Mouse (Mus musculus) hindbrain, embryonic 14.5 days (tissue): ENCODE results near the gene Lef1. TPM values are rescaled to one million over a fixed set of nuclear protein-coding genes. Genes with fewer than 3 reads are reported as not detected.

Experiments
- ATAC-seq: fragments of 200-750 bp; cut with Nextera tagmentation; 2 replicates; pipeline ENCODE4 v1.8.0; 2017; ENCODE audit warnings: moderate number of reproducible peaks, mild to moderate bottlenecking, moderate TSS enrichment, moderate library complexity; ENCODE audit not compliant: low FRiP score
- DNase-seq: peaks from one replicate; pipeline ENCODE4 v3.0.0-alpha.2; 2015; ENCODE audit warnings: low spot score
- H3K27ac ChIP-seq: fragments of 300-500 bp; sonication (generic); 2 replicates; pipeline ENCODE4 v1.5.1; 2014; ENCODE audit warnings: mild to moderate bottlenecking, moderate library complexity
- H3K27me3 ChIP-seq: fragments of 300-500 bp; sonication (generic); 2 replicates; pipeline ENCODE4 v1.6.1; 2014; ENCODE audit warnings: mild to moderate bottlenecking, low read length, mixed read lengths; ENCODE audit not compliant: control insufficient read depth, insufficient read depth
- H3K36me3 ChIP-seq: fragments of 300-500 bp; sonication (generic); replicated peaks from 2 replicates; pipeline ENCODE4 v1.6.1; 2014; ENCODE audit not compliant: control insufficient read depth, insufficient read depth
- H3K4me1 ChIP-seq: fragments of 300-500 bp; sonication (generic); replicated peaks from 2 replicates; pipeline ENCODE4 v1.6.1; 2014; ENCODE audit warnings: antibody characterized with exemption, low read length, mixed read lengths; ENCODE audit not compliant: control insufficient read depth, insufficient read depth
- H3K4me2 ChIP-seq: fragments of 300-500 bp; sonication (generic); replicated peaks from 2 replicates; pipeline ENCODE4 v1.6.1; 2014; ENCODE audit warnings: mild to moderate bottlenecking, moderate library complexity
- H3K4me3 ChIP-seq: fragments of 300-500 bp; sonication (generic); replicated peaks from 2 replicates; pipeline ENCODE4 v1.5.1; 2014; ENCODE audit warnings: mild to moderate bottlenecking, low read length
- H3K9ac ChIP-seq: fragments of 300-500 bp; sonication (generic); 2 replicates; pipeline ENCODE4 v1.6.1; 2014
- H3K9me3 ChIP-seq: fragments of 300-500 bp; sonication (generic); 2 replicates; pipeline ENCODE4 v1.6.1; 2016; ENCODE audit warnings: low read length; ENCODE audit not compliant: control insufficient read depth
- WGBS: fragments of 180-500 bp; shearing (Covaris S2); extraction: QIAGEN DNeasy Blood & Tissue Kit; methylation state at CpG from one replicate; pipeline ENCODE4 v1.1.7; 2014; 5-methylcytosine and 5-hydroxymethylcytosine counted together
- polyA plus RNA-seq: library from polyadenylated mRNA; unstranded; fragments of >200 nt; fragmentation: Nextera tagmentation; extraction: Ambion mirVana; gene quantifications from 2 replicates; pipeline ENCODE4 v1.2.1, GENCODE M21; 2014

Gene Lef1
- polyA plus RNA-seq, 1 experiment from 2014 or later = 9.8 TPM

GRCm38 (mm10) chr3:131083722-131084121 lies 26.5 kb upstream of the Lef1 start:
- Histone ChIP-seq H3K27me3 (peaks cover 17% of the 10 kb centered on the region; the same call in 1 of the 2 replicates), H3K27ac (no peak overlapping the region), H3K9ac (no peak overlapping the region), H3K36me3 (no peaks in the 10 kb centered on the region), H3K4me1 (no peaks in the 10 kb centered on the region; the same call in 1 of the 2 replicates), H3K4me3 (no peak overlapping the region), H3K9me3 (no peaks in the 10 kb centered on the region), H3K4me2 (no peak overlapping the region)
- no peak for ATAC-seq
- 57% methylated on average over 6 of the region's 6 CpGs for WGBS
- DNase-seq = no peak

GRCm38 (mm10) chr3:131084718-131085561 lies 25.3 kb upstream of the Lef1 start:
- no peak; the same call in 1 of the 2 replicates for ATAC-seq
- WGBS = 2% methylated on average over 30 of the region's 30 CpGs

GRCm38 (mm10) chr3:131085978-131086377 lies 24.3 kb upstream of the Lef1 start:
- H3K27ac ChIP-seq = no peak overlapping the region
- H3K27me3 ChIP-seq = peaks cover 17% of the 10 kb centered on the region; the same call in 1 of the 2 replicates
- H3K9ac ChIP-seq = no peak overlapping the region
- 76% methylated on average over 9 of the region's 9 CpGs for WGBS
- no peaks in the 10 kb centered on the region; the same call in 1 of the 2 replicates for H3K4me1 ChIP-seq
- H3K9me3 ChIP-seq = no peaks in the 10 kb centered on the region
- no peaks in the 10 kb centered on the region for H3K36me3 ChIP-seq
- ATAC-seq (no peak), DNase-seq (no peak)
- no peak overlapping the region for H3K4me2 ChIP-seq
- no peak overlapping the region for H3K4me3 ChIP-seq

More at GRCm38 (mm10) chr3:131084718-131085561, 25.3 kb upstream of the Lef1 start:
- H3K4me2 ChIP-seq = peak overlapping the region; percentile 64
- peak; percentile 45 for DNase-seq
- H3K9me3 ChIP-seq = no peaks in the 10 kb centered on the region
- H3K4me3 ChIP-seq = peak overlapping the region; percentile 28
- peak overlapping the region; percentile 45 for H3K9ac ChIP-seq
- no peaks in the 10 kb centered on the region; the same call in 1 of the 2 replicates for H3K4me1 ChIP-seq
- H3K36me3 ChIP-seq = no peaks in the 10 kb centered on the region
- H3K27ac ChIP-seq = no peak overlapping the region
- H3K27me3 ChIP-seq = peaks cover 17% of the 10 kb centered on the region; the same call in 1 of the 2 replicates

GRCm38 (mm10) chr3:131089721-131090120 lies 20.6 kb upstream of the Lef1 start:
- 44% methylated on average over 3 of the region's 3 CpGs for WGBS
- Histone ChIP-seq H3K27me3 (peaks cover 11% of the 10 kb centered on the region; the same call in 1 of the 2 replicates), H3K9me3 (no peaks in the 10 kb centered on the region), H3K27ac (no peak overlapping the region), H3K4me3 (no peak overlapping the region), H3K9ac (no peak overlapping the region), H3K4me1 (no peaks in the 10 kb centered on the region; the same call in 1 of the 2 replicates), H3K4me2 (no peak overlapping the region), H3K36me3 (no peaks in the 10 kb centered on the region)
- DNase-seq (no peak), ATAC-seq (no peak)

- Histone ChIP-seq H3K27ac (no peak overlapping the region), H3K9me3 (no peaks in the 10 kb centered on the region), H3K27me3 (0 out of 2 replicates have a peak, but pooled peaks cover 4% of the 10 kb centered on the region), H3K4me1 (no peaks in the 10 kb centered on the region), H3K9ac (no peak overlapping the region), H3K36me3 (no peaks in the 10 kb centered on the region), H3K4me3 (no peak overlapping the region), H3K4me2 (no peak overlapping the region)
- no peak for DNase-seq
- no peak for ATAC-seq
- 75% methylated on average over 6 of the region's 6 CpGs for WGBS
Measured at GRCm38 (mm10) chr3:131092113-131092512, 18.2 kb upstream of the Lef1 start.

- 0 out of 2 replicates have a peak, but pooled peaks cover 4% of the 10 kb centered on the region for H3K27me3 ChIP-seq
- H3K4me2 ChIP-seq = no peak overlapping the region
- DNase-seq = no peak
- no peak overlapping the region for H3K9ac ChIP-seq
- H3K9me3 ChIP-seq = no peaks in the 10 kb centered on the region
- no peak for ATAC-seq
- no peak overlapping the region for H3K4me3 ChIP-seq
- H3K4me1 ChIP-seq = no peaks in the 10 kb centered on the region
- WGBS = 78% methylated on average over 12 of the region's 12 CpGs
- H3K36me3 ChIP-seq = no peaks in the 10 kb centered on the region
- no peak overlapping the region for H3K27ac ChIP-seq
Measured at GRCm38 (mm10) chr3:131093736-131094135, 16.5 kb upstream of the Lef1 start.

- no peak overlapping the region for H3K9ac ChIP-seq
- no peaks in the 10 kb centered on the region for H3K9me3 ChIP-seq
- no peak overlapping the region for H3K27ac ChIP-seq
- H3K4me3 ChIP-seq = no peak overlapping the region
- ATAC-seq (no peak), DNase-seq (no peak)
- 87% methylated on average over 4 of the region's 4 CpGs for WGBS
- no peak overlapping the region for H3K4me2 ChIP-seq
- no peaks in the 10 kb centered on the region for H3K4me1 ChIP-seq
- no peaks in the 10 kb centered on the region for H3K36me3 ChIP-seq
- 0 out of 2 replicates have a peak, but pooled peaks cover 4% of the 10 kb centered on the region for H3K27me3 ChIP-seq
Measured at GRCm38 (mm10) chr3:131096105-131096504, 14.2 kb upstream of the Lef1 start.

GRCm38 (mm10) chr3:131102191-131102774 lies 8.0 kb upstream of the Lef1 start:
- DNase-seq = no peak
- ATAC-seq = no peak
- Histone ChIP-seq H3K36me3 (no peaks in the 10 kb centered on the region), H3K4me1 (peaks cover 3% of the 10 kb centered on the region; the same call in 1 of the 2 replicates), H3K9ac (no peak overlapping the region), H3K9me3 (no peaks in the 10 kb centered on the region), H3K4me2 (no peak overlapping the region), H3K27ac (no peak overlapping the region), H3K27me3 (peaks cover 45% of the 10 kb centered on the region), H3K4me3 (no peak overlapping the region)
- WGBS = 13% methylated on average over 13 of the region's 13 CpGs

GRCm38 (mm10) chr3:131105362-131105761 lies 4.9 kb upstream of the Lef1 start:
- H3K4me2 ChIP-seq = peak overlapping the region; percentile 53
- no peak overlapping the region for H3K27ac ChIP-seq
- H3K9ac ChIP-seq = no peak overlapping the region
- no peaks in the 10 kb centered on the region for H3K36me3 ChIP-seq
- ATAC-seq = no peak
- no peak for DNase-seq
- no peaks in the 10 kb centered on the region for H3K9me3 ChIP-seq
- H3K27me3 ChIP-seq = peaks cover 66% of the 10 kb centered on the region
- no peak overlapping the region for H3K4me3 ChIP-seq
- 40% methylated on average over 8 of the region's 8 CpGs for WGBS
- H3K4me1 ChIP-seq = peaks cover 8% of the 10 kb centered on the region; the same call in 1 of the 2 replicates
